Mouse (Mus musculus): ENCODE measurements at regions not wholly inside any gene's neighbourhood (a gene's known extent, or its start where the extent isn't known, plus 50 kb on each side); places are given as distances from the start of the nearest gene placed in this dataset.
A peak's percentile ranks its signal among the peaks of the same experiment; 100 is the strongest.
"Not testable (repeated sequence)": the region's sequence is repeated elsewhere in the genome, so short reads cannot be mapped to it uniquely, and the experiment has no call there.

DNA sequence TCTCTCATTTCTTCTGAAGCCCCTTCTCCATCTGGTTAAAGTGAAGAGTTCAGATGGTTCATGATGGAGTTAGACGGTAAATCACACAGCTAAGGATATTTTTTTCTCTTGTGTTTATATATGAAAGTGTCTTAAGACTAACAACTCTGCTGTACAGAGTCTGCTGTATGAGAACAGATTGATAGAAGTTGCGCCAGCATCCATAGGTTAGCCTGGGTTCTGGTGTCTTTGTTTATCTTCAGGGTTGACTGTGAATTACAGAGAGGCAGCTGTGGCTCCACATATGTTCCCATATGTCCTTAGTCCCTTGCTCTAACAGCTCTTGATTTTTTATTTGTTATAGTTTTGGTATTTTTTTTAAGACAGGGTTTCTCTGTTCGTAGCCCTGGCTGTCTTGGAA, 334.9 kb upstream of the Api5 start:
- DNase-seq = no peak

DNA sequence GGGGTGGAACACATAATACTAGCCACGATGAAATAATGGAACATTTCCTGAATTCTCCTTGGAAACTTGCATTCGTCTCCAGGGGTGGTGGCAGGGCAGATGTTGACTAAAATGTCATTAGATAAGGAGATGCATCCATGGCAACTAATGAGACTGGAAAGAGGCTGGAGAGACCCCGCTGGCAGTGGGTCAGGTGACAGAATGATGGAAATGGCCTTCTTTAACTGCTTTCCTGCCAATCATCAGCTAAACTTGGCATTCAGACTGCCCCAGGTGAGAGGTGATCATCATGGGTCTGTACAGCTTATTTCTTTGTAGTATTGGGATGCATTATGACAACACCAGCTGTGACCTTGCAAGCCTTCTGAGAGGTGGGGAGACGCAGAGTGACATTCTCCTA, 334.3 kb upstream of the Api5 start:
- no peak for DNase-seq

DNA sequence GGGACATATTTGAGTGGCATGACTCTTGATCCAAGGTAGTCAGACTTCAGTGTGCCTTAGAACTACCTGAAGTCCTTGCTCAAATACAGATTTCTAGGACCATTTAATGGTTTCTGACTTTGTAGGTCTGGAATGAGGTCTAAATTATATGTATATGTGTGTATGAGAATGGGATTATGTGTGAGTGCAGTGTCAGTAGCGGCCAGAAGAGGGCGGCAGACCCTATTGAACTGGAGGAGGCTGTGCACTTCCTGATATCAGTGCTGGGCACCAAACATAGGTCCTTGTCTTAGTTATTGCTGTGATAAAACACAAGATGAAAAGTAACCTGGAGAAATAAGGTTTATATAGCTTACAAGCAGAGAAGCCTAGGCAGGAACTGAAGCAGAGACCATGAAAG, 328.6 kb upstream of the Api5 start:
- DNase-seq = no peak

DNA sequence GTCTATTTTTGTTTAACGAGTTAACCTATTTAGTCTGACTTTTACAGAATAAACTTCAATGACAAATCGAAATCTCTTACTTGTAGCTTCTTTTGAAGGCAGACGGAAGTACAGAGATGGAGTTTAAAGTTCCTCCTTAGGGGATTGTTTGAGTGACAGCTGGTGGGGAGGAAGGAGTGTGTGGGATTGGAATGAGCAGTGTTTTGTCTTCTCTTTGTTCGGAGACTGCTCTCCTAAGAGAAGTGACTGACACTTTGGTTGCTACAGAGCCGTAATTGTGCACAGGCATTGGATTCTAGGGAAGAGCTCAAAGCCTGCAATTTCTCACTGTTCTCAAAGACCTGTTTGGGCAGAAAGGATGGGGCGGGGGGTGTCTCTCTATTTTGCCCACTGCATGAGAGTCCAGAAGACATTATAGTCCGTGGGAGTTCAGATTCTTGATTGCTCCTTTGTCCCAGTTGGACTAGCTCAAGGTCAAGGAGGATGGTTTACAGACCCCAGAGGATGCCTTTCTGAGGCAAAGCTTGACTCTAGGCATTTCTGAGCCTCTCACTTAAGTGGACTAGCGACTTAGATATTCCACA, 327.0 kb upstream of the Api5 start:
- no peak for DNase-seq

DNA sequence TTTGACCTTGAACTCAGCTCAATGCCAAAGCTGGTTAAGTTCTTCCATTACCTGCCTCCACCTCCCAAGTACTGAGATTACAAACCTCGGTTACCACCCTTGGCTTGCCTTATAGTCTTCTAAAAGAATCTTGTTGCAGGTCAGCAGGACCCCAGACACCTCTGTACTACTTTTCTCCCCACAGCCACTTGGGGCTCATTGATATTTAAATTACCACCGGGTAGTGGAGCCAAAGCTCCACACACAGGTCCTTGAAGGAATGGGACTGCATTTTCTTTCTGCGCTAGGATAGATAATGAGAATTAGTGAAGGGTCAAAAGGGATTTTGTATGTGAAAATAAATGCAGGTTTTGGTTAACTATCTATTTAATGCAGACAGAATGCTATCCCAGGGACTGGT, 326.5 kb upstream of the Api5 start:
- no peak for DNase-seq

DNA sequence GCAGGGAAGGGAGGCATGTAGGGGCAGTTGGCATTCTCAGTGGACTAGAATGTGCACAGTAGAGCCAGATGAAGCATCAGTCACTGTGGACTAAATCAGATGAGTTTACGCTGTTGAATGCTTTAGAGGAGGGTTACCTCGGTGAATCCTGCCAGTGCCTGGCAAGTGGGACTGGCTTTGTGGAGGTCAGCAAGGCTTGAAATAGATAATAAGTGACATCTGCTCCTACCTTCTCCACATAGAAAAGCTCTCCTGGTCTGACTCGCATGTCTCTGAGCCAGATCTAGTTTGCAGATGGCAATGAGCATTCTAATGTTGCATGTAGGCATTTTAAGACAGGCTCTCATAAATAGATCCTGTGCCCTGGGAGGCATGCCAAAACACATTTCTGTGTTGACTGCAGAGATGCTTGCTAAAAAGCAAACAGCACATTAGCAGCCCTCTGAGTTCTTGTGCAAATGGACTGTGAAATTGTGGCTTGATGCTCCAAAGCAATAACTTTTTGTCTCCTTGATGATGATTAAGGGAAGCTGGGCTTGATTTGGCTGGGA, 310.3 kb upstream of the Api5 start:
- DNase-seq = peak in 1 of 2 experiments; percentile 7

DNA sequence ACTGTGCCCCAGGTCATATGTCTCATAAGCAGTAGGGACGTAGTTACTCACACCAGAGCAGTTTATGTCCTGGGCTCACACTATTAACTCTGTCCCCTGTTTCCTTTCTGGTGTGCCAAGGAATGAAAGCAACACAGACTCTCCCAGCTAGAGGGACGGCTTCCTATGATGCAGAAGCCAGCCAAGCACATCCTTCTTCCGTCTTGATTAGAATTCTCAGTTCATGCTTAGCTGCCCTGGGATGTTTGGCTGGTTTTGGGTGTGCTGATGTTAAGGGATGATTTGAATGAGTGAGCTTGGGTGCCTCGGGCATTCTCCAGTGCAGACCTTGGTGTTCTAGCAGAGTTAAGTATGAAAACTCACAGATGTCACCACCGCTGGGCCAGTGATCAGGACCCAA, 291.9 kb upstream of the Api5 start:
- DNase-seq = no peak

DNA sequence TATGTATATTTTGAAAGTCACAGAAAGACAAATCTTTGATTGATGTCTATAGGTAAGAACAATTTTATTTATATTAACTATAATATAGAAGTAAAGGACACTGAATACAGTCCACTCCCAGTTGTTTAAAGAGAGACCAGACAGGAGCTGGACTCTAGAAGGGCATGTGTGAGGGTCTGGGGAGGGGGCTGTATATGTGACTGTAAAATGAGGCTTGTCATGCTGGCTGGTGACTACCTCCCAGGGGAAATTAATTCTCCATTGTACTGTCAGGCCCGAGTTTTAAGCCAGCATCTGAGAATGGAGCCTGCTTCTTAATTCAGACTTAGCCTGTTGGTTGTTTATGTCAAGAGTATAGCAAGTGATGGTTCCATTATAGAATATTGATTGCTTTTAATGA, 261.4 kb upstream of the Api5 start:
- DNase-seq = no peak

DNA sequence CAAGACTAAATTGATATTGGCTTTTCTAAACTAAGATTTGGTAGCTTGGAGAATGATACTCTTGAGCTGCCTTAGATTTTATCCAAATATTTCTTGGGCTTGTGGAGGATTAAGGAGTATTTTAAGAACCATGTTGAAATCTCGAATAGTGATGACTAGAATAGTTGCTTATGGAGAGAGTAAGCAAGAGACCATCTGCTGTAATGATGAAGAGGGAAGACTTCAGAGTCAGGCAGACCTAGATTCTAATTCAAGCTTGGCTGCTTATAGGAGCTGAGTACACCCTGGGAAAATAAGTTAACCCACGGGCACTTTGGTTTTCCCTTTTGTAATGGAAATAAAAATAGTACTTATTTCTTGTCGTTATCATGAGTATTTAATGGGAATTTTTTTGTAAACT, 257.3 kb upstream of the Api5 start:
- DNase-seq = no peak

DNA sequence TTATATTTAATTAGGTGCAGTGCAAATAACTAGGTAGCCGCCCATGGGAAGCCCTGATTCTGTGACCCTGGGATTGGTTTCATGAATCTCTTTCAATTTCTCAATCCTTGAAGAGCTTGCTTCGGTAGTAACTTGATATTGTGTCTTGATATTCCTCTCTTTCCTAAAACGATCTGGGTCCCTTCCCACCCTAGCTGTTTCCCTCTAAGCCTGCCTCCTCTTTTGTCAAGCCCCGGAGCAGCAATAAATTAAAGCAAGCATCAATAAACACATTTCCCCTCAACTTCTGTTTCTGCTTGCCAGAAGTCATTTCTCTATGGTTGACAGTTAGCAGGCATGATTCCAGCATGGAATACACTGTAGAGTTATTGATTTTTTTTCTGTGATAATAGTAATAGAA, 252.6 kb upstream of the Api5 start:
- no peak for DNase-seq

DNA sequence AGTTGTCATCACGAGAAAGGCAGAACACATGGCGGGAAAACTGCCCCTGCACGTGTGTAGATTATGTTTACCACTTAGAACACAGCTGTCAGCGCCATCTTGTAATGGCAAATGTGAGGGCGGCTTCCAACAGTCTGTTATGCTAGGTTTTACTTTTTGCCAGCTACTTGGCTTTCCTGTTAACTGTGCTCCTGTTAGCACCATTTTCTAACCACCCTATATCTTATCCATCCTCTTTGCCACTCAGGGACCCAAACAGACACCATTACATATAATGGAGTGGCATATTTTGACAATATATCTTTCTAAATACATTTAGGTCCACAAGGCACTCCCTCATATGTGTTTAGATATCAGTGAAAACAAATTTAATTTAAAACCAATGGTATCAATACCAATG, 247.7 kb upstream of the Api5 start:
- DNase-seq = not testable (repeated sequence)

DNA sequence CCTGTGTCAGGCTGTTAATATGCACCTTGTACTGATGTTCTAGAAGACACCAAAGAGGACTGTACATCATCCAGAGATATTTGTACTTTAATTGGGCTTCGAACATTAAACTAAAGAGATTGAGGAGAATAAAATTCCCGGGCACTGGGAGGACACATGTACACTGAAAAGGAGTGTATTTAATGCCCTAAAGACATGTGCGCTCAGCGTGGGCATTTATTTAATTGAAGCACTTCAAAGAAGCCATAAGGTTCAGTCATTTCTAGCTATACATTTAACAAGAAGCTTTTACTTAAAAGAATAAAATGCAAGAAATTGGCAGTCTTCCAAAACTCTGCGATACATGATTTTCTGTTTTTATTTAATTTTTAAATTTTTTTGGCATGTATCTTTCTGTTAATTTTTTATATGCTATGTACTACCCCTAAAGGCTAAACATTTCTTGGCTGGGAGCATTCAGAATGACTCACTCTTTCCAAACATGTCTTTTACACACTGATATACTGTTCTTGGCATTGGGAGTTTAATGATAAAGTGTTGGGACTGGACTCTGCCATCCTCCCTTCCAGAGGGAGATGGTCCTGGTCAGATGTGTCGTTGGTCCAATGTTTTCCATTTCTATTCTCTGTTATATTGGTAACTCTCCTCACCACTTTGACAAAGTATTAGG, 242.3 kb upstream of the Api5 start:
- no peak for DNase-seq

DNA sequence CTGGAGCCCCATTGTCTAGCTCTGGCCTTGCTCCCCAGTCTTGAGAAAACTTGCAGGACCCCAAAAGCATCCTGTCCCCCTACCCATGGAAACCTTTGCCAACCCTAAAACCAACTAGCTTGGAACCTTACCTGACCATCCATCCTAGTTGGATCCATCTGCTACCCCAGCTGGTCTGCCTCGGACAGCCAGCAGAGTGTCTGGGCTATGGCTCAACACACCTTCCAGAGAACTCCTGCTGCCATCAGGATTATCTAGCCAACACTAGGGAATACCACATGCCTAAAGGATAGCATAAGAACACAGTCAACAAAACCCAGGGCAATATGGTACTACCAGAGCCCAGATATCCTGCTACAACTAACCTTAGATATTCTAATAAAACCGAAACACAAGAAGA, 227.9 kb upstream of the Api5 start:
- DNase-seq = no peak

DNA sequence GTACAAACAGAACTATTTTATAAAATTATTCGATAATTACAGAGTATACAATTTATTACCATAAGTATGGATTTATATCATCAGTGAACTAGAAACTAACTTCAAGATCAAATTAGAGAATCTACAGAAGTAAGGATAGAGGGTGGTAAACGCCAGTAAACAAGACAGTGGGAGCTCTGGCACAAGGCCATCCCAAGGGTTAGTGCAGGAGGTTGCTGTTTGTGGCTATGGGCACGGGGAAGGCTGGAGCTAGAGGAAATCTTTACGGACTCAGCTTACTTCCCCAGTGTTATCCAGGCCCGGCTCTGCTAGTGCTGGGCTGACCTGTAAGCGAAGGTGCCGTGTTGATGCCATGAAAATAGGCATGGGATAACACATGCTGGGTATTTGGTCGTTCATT, 220.5 kb upstream of the Api5 start:
- no peak for DNase-seq

Data from lung, postnatal 4 days (tissue).